Mouse (Mus musculus): ENCODE measurements around the gene Sorcs2.

- TF ChIP-seq POLR2A (IDR thresholded peaks at IDR 0.05; ENCODE audit: borderline replicate concordance, control insufficient read depth, low read depth, low read length) = no peak
- no peak for TF ChIP-seq CTCF (IDR thresholded peaks at IDR 0.05; ENCODE audit: control insufficient read depth, insufficient read depth, low read length)
Observed at GRCm38 (mm10) chr5:36154879-36155485, 243.0 kb downstream of the Sorcs2 start.
